Mouse (Mus musculus) bone marrow macrophage, adult 2 months (primary cell): ENCODE data around the gene Adora2a.

Source experiments
- CTCF ChIP-seq: IDR thresholded peaks from 2 replicates; pipeline ENCODE4 v1.5.1; 2012; ENCODE audit warnings: low read depth, mild to moderate bottlenecking, low read length, moderate library complexity
- POLR2A ChIP-seq: IDR thresholded peaks from 2 replicates; pipeline ENCODE4 v1.6.1; 2012; ENCODE audit warnings: mild to moderate bottlenecking, low read depth, low read length, borderline replicate concordance

DNA sequence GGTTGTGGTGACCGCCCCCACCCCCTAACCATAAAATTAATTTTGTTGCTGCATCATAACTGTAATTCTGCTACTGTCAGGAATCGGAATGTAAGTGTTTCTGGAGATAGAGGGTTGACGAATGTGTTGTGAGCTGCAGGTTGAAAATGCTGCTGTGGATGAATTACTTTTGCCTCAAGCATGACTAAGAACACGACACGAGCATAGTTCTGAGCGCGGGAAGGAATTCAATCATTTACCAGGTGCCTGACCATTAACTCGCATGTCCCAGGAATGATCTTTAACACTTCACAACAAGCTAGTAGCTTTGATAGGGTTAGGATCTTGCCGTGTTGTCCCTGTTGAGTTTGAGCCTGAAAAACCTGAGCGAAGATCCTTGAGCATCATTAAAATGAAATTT, 20.6 kb downstream of the Adora2a start:
- TF ChIP-seq CTCF (no peak), POLR2A (no peak)
